Mouse (Mus musculus): ENCODE results near the gene Gm45194.

Gene Gm45194

DNA sequence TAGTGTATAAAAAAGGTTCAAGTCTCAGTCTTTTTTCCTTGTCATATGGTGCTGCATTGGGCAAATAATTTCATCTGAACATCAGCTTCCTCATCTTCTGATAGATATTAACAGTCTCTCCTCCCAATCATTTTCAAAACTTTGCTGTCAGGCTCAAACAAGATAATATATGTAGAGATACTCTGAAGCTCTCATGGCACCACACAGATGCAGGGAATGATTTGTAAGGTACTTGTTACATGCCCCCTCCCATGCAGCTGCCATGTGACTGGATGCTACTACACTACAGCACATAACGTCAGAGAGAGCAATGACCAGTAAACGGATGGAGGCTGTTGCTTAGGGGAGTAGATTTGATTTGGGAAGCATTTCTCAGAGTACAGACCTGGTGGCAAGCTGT, at the start of gene Gm45194:
TSS of gene Gm45194 (plus strand) at position 301 of the 400 bp plus-strand sequence.
- no peak for DNase-seq (ENCODE audit: low spot score)

GRCm38 (mm10) chrX:111855878-111856277, 35.3 kb upstream of the Gm45194 start:
- DNase-seq (ENCODE audit: low spot score), result no peak

DNA sequence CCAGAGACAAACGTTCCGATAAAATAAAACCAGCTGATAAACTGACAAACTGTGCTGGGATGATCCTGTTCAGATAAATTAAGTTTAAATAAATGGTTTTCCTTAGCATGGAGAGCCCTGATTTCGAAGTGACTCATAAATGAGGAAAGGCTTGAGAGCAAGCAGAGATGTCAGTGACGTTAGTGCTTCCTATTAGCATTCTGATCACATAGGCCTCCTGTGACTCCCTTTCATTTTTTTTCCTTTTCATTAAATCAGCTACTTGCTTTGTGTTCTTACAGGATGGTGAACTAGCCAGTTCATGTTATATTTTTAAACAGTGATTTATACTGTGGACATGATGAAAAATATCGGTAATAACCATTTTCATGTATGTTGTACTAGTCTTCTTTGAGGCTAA, 9.9 kb upstream of the Gm45194 start:
- no peak for DNase-seq (ENCODE audit: low spot score)

DNA sequence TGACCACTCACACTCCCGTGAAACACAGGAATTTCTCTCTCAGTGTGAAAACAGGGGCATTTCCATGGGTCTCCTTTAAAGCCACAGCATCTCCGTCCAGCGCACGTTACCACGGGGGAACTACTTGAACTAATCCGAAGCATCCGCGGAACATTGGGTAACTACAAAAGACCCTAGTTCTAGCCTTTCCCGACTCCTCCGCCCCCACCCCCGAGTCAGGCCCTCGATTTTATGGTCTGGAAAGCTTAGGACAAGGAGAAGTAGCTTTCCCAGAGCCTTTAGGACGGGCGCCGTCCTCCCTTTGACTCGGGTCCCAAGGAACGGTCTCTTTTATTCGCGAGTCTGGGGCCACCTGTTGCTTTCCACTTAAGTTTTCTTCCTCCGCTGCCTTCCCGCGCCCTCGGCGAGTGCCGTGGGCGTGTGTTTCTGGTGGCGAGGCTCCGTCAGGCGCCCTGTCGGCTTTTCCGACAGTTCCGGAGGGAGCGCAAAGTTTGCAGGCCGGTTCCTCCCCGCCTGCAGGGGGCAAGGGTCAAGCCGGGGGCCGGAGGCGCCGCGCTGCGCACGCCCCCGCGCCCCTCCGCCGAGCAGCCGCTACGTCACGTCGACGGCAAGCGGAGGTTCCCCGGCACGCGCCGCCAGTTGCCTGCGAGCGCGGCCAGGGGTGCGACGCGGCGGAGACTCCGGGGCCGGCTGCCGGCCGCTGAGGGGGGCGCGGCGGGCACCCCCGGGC, 3.3 kb downstream of the Gm45194 start:
- no peak for DNase-seq (ENCODE audit: low spot score)

DNA sequence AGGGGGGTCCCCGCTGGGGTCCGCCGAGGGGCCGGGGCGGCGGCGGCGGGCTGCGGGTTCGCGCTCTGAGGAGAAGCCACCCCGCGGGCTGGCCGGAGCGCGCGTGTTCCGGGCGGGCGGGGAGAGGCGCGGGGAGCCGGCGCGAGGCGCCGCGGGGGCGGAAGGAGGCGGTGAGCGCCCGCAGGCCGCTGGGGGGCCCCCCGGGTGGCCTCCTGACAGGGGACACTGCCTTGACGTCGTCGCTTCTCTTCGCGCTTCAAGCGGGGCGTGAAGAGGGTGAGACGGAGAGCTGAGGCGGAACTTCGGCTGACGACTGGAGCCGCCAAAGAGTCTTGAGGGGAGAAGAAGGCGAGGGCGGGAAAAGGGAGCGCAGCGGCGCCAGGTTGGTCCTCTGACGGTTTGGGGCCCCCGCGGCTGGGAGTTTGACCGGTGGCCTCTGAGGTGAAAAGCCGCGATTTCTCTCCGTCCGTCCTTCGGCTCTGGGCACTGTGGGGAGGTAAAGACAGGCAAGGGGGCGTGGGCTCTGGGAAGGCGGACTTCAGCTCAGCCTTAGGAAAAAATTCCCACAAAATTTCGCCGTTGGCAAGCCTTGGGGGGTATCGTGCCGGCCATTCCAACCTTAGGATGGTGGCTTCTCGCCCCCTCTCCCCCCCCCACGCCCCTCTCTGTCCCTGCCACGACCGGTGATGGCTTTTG, 4.0 kb downstream of the Gm45194 start:
- no peak for DNase-seq (ENCODE audit: low spot score)

DNA sequence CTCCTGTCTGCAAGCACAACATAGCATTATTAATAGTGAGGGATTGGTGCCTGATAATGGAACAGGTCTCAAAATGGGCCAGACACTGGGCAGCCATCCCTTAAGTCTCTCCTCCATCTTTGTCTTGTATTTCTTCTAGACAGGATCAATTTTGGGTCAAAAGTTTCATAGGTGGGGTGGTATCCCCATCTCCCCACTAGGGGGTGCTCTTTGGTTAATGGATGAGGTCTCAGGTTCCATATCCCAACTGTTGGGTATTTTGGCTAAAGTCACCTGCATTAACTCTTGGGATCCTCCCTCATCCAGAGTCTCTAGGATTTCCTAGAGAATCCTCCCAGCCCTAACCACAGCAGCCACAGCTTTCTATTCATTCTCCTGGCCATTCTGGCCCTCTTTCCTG, 26.2 kb downstream of the Gm45194 start:
- no peak for DNase-seq (ENCODE audit: low spot score)

- no peak for DNase-seq (ENCODE audit: low spot score)
Measured at GRCm38 (mm10) chrX:111960909-111961308, 69.7 kb downstream of the Gm45194 start.

- no peak for DNase-seq (ENCODE audit: low spot score)
Measured at GRCm38 (mm10) chrX:111999661-112000060, 108.5 kb downstream of the Gm45194 start.

DNA sequence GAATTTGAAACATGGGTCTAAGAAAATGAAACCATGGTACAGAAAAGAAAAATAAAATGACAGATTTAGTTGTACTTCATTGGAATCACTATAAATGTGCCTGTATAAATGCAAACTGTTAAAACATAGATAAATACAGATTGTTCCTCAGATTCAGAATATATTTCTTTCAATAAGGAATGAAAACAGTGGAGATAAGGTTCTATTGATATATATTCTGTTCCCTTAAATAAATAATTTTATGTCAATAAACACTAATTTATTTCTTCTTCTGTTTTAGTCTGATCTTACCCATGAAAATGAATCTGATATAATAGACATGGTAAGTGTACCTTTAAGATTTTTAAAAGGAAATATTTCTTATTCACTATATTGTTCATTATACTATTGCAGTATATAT, 119.5 kb downstream of the Gm45194 start, which contains the start of gene Tex16:
TSS of gene Tex16 (plus strand) at position 301 of the 400 bp plus-strand sequence.
- DNase-seq (ENCODE audit: low spot score), result no peak

- no peak for DNase-seq (ENCODE audit: low spot score)
Measured at GRCm38 (mm10) chrX:112238749-112239148, 347.6 kb downstream of the Gm45194 start, which contains the start of gene 4933403O08Rik. Gene 4933403O08Rik, plus strand, starts transcription at chrX:112239049.

GRCm38 (mm10) chrX:112242916-112243315, 351.7 kb downstream of the Gm45194 start:
- no peak for DNase-seq (ENCODE audit: low spot score)

DNA sequence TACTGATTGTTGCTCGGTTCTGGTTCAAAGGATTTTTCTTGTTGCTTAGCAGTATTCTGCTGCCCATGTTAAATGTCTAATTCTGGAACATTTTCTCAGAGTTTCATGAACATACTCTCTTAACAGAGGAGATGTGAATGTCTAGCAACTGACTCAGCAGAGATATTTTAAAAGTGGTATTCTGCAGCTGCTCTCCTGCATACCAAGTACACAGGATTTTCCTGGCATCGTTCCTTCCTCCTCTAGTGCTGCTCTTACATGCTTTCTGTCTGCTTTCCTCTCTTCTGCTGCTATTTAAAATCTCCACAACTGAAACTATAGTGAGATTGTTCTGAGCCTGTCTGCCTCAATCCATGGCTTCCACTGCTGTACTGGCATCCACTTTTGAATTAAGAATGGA, 364.3 kb downstream of the Gm45194 start:
- no peak for DNase-seq (ENCODE audit: low spot score)

DNA sequence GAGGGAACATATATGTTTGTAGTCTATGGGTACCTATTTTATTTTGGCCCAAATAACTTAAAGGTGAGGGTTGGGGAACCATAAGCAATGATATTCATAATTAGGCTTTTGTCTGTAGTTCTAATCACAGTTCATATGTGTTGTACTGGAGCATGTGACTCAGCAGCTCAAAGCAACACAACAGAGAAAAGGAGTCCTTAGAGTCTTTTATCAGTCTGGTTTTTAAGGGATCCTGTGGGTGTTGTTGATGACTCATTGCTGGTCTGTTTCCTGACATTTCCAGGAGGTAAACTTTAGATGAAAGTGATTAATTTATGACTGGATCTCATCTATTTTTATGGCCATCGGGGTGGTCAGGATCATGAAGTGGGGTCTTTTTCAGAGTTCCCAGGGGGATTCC, 382.4 kb downstream of the Gm45194 start:
- no peak for DNase-seq (ENCODE audit: low spot score)

All from urinary bladder, postnatal 10 days (tissue).